Mouse (Mus musculus): Measurements from ENCODE around the gene Sclt1.
A peak's percentile ranks its signal among the peaks of the same experiment; 100 is the strongest.
"Not testable (repeated sequence)": the region's sequence is repeated elsewhere in the genome, so short reads cannot be mapped to it uniquely, and the experiment has no call there.

The Sclt1 gene

DNA sequence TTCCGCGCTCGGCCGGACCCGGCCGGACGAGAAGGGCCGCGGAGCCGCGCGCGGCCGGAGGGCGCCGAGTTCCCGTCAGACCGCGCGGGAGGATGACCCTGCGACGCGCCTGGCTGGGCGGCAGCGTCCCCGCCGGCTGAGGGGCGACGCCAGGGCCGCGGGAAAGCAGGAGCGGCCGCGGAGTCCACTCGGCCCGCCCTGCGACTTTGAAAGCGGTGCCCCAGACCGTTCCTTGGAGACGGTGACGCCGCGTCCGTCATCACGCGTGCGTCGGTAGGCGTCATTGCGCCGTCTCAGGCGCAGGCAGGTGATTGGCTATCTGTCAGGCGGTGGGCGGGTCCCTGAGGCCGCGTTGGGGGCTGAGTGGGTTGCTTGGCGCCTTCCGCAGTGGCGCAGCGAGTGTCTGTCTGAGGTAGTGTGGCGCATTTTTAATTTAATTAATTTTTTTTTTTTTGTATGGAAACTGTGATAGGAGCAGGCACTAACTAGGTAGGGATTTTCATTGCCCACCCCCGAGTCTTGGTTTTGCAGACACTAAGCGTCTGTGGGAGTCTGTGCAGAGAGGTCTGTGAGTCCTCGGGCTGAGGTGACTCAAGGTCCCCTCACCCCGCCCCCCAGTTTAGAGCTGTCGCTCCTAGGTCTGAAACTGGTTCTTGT is at the start of gene Sclt1, which contains the start of gene D3Ertd751e:
TSS of gene Sclt1 (minus strand) at position 237 of the 657 bp plus-strand sequence.
TSS of gene D3Ertd751e (plus strand) at position 334 of the 657 bp plus-strand sequence.
- DNase-seq, result peak; percentile 98

- no peak for DNase-seq
Measured at GRCm38 (mm10) chr3:41762091-41762490, 19.8 kb upstream of the Sclt1 start.

GRCm38 (mm10) chr3:41754556-41754955 is 12.2 kb upstream of the Sclt1 start:
- no peak for DNase-seq

- peak; percentile 20 for DNase-seq
Measured at GRCm38 (mm10) chr3:41743436-41743835, 1.1 kb upstream of the Sclt1 start.

GRCm38 (mm10) chr3:41741601-41742277 is 575 bp downstream of the Sclt1 start:
- DNase-seq, result peak; percentile 41

DNA sequence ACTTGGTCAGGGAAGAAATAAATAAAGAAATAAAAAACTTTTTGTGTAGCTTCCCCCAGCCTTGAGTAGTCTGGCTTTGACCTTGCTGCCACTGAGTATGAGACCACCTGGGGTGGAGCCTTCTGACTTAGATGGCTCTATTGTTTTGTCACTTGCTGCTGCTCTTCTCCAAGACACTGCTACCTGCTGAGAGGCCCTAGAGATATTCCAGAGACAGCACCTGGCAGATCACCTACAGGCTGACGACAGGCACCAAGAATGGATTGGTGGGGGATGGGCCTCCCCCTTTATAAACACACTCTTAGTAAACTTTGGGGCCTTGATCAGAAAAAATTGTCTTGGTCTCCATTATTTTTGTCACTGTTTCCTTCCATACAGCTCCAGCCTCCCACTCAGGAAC is 46.6 kb downstream of the Sclt1 start:
- no peak for DNase-seq

- DNase-seq, result no peak
Measured at GRCm38 (mm10) chr3:41692440-41693142, 49.7 kb downstream of the Sclt1 start.

DNA sequence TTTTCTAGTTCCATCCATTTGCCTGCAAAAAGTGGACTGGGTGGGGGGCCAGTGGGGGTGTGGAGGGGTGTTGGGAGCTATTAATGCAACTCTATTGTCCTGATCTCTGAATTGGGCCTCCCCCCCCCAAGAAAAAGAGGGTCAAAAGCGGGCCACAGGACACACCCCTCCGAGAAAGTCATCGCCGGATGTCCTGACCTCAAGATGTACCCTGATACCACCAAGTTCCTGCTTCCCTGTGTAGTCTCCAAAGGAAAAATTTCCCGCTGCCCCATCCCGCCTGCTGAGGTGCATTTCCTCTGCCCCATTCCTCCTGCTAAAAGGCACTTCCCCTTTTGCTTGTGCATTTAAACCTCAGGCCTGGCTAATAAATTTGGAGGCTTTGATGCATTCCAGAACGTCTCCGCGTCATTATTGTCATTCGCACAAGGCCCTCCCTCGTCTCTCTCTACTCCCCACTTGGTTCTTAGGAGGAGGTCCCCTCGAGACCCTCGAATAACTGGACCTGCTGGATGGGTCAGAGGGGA is 52.1 kb downstream of the Sclt1 start:
- not testable (repeated sequence) for DNase-seq

- DNase-seq, result no peak
Measured at GRCm38 (mm10) chr3:41686396-41686795, 55.9 kb downstream of the Sclt1 start.

GRCm38 (mm10) chr3:41682084-41682483 is 60.2 kb downstream of the Sclt1 start:
- no peak for DNase-seq

GRCm38 (mm10) chr3:41676648-41677047 is 65.7 kb downstream of the Sclt1 start:
- no peak for DNase-seq

- no peak for DNase-seq
Measured at GRCm38 (mm10) chr3:41674778-41675177, 67.5 kb downstream of the Sclt1 start.

DNA sequence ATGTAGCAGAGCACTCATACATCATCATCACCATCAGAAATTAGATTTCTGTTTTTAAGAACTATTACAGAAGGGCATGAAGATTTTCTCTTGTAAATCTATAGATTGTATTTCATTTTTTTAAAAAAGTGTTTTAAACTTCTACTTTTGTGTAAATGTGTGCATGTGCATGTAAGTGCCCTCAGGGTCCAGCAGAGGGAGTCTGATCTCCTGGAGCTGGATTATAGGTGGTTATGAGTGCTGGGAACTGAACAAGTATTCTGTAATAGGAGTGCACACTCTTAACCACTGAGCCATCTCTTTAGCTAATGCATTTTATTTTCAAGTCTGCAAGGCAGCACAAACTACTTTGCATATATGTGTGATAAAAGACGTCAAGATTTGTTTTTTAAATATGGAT is 86.7 kb downstream of the Sclt1 start:
- no peak for DNase-seq

DNA sequence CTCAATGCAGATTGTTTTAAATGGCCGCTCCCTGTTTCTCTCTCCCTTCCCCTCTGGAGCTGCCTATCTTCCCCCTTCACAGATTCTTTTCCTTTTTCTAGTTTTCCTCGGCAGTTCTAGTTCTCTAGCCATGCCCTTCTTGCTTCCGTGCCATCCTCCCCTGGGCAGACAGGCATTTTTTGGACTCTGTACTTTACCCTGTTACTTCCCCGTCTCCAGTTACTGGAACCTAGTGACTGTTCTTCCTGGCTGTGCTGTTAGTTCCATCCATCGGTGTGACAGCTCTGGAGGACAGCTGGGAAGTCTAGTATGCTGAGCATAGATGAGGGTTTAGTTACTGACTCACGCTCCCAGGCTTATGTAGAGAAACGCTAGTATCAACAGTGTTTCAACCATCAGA is 121.3 kb downstream of the Sclt1 start:
- DNase-seq, result no peak

DNA sequence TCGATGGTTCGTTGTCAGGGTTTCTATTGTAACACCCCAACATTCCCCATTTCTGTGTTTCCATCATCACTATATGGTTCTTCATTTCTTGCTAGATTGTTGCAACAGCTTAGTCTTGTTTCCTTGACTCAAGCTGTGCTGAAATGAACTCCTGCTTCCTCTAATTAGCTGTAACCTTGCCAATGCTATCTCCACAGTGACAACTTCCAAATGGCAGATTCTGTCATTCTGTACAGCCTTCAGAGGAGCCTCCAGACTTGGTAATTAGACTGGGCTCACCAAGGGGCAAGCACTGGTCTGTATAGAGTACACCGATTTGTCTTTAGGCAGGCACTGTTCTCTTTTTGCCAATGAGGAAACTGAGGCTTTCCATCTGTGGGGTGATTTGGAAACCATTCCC is 123.8 kb downstream of the Sclt1 start:
- no peak for DNase-seq

- DNase-seq, result no peak
Measured at GRCm38 (mm10) chr3:41618036-41618435, 124.3 kb downstream of the Sclt1 start.

- DNase-seq, result no peak
Measured at GRCm38 (mm10) chr3:41614230-41614985, 127.9 kb downstream of the Sclt1 start.

GRCm38 (mm10) chr3:41613706-41614105 is 128.6 kb downstream of the Sclt1 start:
- DNase-seq, result no peak

DNA sequence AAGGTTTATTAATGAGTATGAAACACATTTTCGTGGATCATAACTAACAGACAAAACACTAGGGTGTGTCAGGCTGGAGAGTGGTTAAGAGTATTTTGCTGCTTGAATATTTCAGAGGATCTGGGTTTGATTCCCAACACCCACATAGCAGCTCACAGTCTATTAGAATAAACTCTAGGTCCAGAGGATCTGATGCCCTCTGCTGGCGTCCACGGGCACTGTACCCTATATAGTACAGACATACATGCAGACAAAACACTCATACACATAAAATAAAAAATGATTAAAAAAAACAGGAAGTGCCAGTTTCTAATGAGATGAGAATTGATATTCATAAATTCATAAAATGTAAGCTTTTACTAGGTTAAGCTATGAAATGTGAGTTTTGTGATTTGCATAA is 130.1 kb downstream of the Sclt1 start:
- DNase-seq, result no peak

DNA sequence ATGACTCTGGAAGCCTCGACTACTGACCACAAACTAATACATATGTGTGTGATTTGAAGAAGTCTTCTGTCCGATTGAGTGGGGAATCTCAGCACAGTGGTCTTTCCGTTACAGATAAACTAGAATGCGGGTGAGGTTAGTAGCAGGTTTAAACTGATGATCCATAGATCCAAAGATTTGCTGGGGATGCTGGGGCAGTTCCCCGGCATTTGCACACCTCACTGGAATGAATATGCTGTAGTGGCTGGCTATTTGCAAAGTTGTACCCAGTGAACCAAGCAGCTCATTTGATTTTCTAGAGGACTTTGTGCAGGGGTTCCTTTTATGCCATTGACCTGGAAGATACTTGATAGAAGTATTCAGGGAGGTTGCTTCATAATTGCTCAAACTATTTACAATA is 133.2 kb downstream of the Sclt1 start:
- no peak for DNase-seq

- DNase-seq, result no peak
Measured at GRCm38 (mm10) chr3:41607467-41607866, 134.8 kb downstream of the Sclt1 start.

DNA sequence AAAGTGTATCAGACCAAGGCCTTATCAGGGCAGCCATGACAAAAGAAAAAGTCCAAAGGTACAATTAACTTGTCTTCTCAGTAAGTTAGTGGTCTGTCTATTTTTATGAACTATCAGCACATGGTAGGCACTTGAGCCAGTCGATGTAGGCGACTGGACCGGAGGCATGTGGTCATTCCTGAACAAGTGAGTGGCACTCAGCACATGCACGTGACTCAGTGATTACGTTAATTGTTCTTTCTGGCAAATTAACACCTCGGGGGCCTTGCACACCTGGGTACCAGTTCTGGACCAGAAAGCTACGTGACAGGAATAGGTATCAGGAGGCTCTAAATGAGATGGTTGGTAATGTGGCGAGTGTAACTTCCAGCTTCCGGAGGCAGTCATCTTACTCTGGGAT is 135.3 kb downstream of the Sclt1 start:
- no peak for DNase-seq

DNA sequence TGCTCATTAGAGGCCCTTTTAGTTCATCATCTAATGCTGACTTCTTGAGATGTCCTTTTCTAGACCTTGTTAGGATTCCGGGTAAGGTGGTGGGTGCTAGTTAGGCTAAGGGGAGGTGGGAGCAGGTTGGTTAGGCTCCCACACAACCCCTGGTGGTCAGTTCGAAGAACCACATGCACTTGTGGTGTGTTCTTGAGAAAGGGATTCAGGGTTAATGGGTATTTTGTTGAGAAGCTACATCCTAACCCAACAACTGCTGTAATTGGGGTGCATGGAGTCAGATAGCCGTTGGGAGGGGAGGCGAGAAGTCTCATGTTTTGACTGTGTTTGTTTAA is 136.0 kb downstream of the Sclt1 start:
- DNase-seq, result no peak

Data from embryo, embryonic 11 days (tissue).